Mouse (Mus musculus): ENCODE data around the gene Mob1b. TPM values are rescaled to one million over a fixed set of nuclear protein-coding genes. Genes with fewer than 3 reads are reported as not detected.

Gene Mob1b
- polyA plus RNA-seq (2015; fragmentation: Nextera tagmentation; extraction: Ambion mirVana), result 13.6 and 16.0 TPM in 2 replicates

DNA sequence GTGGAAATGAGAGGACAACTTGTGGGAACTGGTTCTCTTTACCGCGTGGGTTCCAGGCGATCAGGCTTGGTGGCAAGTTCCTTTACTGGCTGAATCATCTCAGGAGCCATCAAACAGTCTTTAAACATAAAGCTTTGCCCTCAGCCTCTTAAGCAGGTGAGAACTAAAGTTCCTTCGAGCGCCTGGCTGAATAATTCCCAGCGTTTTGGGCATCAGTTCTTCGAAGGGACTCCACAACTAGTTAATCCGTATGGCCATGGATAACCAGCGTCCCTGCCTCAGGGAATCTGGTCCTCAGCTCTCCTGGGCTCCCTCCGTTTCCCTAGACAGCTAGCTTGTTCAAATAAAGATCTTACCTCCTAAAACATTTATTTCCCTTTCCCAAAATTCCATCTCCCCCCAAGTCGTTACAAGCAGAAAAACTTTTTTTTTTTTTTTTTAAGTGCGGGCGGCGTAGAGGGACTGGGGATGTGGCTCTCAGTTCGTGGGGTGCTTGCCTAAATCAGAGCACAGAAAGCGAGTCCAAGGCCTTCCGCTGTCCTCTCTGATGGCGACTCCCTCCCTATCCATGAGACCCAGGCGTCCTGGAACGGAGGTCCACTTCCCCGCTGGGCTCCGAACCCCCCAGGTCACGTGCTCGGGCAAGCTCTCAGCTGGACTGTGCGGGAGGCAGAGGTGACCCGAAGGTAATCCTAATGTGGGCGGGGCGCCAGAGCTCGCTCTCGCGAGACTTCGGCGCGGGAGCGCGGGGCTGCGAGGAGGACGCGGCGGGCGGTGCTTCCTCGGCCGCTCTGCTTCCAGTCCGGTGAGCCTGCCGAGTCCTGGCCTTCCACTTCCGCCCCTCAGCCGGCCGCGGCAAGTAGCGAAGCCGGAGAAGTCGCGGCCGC lies at the start of gene Mob1b:
Gene Mob1b (plus strand): TSS at position 740 of the 887 bp plus-strand sequence.
- H3K4me3 ChIP-seq (replicated peaks; ENCODE audit: low read length), result peak within 1 kb of the TSS; percentile 96
- H3K36me3 ChIP-seq (ENCODE audit: control insufficient read depth, insufficient read depth), result no peaks in the 10 kb centered on the region
- peaks cover 26% of the 10 kb centered on the region for H3K4me1 ChIP-seq (replicated peaks; ENCODE audit: control insufficient read depth, insufficient read depth, low read length)
- under 1% methylated on average over 54 of the region's 54 CpGs for WGBS
- ATAC-seq, result peak; percentile 94
- peak within 1 kb of the TSS; percentile 81 for H3K27ac ChIP-seq (ENCODE audit: low read length)
- H3K4me2 ChIP-seq (ENCODE audit: low read length), result peak within 1 kb of the TSS; percentile 86
- no peaks in the 10 kb centered on the region for H3K27me3 ChIP-seq (replicated peaks; ENCODE audit: control insufficient read depth, insufficient read depth, low read length)
- no peaks in the 10 kb centered on the region for H3K9me3 ChIP-seq (ENCODE audit: control insufficient read depth, low read length)
- H3K9ac ChIP-seq (replicated peaks; ENCODE audit: low read depth, low read length), result peak within 1 kb of the TSS; percentile 98

- H3K9ac ChIP-seq (replicated peaks; ENCODE audit: low read depth, low read length), result peak overlapping the region; percentile 95
- WGBS, result under 1% methylated on average over 46 of the region's 47 CpGs
- H3K4me2 ChIP-seq (ENCODE audit: low read length), result peak overlapping the region; percentile 81
- no peaks in the 10 kb centered on the region for H3K9me3 ChIP-seq (ENCODE audit: control insufficient read depth, low read length)
- ATAC-seq, result peak; percentile 45
- peak overlapping the region; percentile 95 for H3K27ac ChIP-seq (ENCODE audit: low read length)
- H3K27me3 ChIP-seq (replicated peaks; ENCODE audit: control insufficient read depth, insufficient read depth, low read length), result no peaks in the 10 kb centered on the region
- H3K4me1 ChIP-seq (replicated peaks; ENCODE audit: control insufficient read depth, insufficient read depth, low read length), result peaks cover 16% of the 10 kb centered on the region
- H3K36me3 ChIP-seq (ENCODE audit: control insufficient read depth, insufficient read depth), result peaks cover 5% of the 10 kb centered on the region; the same call in 1 of the 2 replicates
- peak overlapping the region; percentile 99 for H3K4me3 ChIP-seq (replicated peaks; ENCODE audit: low read length)
These were observed 45.8 kb upstream of the Mob1b start for GRCm38 (mm10) chr5:88674703-88675442.

GRCm38 (mm10) chr5:88675443-88676387 lies 44.9 kb upstream of the Mob1b start, which contains the start of gene Grsf1:
Grsf1 (minus strand) TSS chr5:88676171.
- Histone ChIP-seq H3K4me2 (ENCODE audit: low read length) (peak within 1 kb of the TSS; percentile 81), H3K4me3 (replicated peaks; ENCODE audit: low read length) (peak within 1 kb of the TSS; percentile 99), H3K4me1 (replicated peaks; ENCODE audit: control insufficient read depth, insufficient read depth, low read length) (peaks cover 16% of the 10 kb centered on the region), H3K27ac (ENCODE audit: low read length) (peak within 1 kb of the TSS; percentile 95), H3K9me3 (ENCODE audit: control insufficient read depth, low read length) (no peaks in the 10 kb centered on the region), H3K27me3 (replicated peaks; ENCODE audit: control insufficient read depth, insufficient read depth, low read length) (no peaks in the 10 kb centered on the region), H3K36me3 (ENCODE audit: control insufficient read depth, insufficient read depth) (no peaks in the 10 kb centered on the region), H3K9ac (replicated peaks; ENCODE audit: low read depth, low read length) (peak within 1 kb of the TSS; percentile 95)
- under 1% methylated on average over 108 of the region's 127 CpGs for WGBS
- peak; percentile 89 for ATAC-seq

- Histone ChIP-seq H3K9ac (replicated peaks; ENCODE audit: low read depth, low read length) (no peak overlapping the region), H3K9me3 (ENCODE audit: control insufficient read depth, low read length) (no peaks in the 10 kb centered on the region), H3K4me2 (ENCODE audit: low read length) (no peak overlapping the region), H3K4me3 (replicated peaks; ENCODE audit: low read length) (no peak overlapping the region), H3K36me3 (ENCODE audit: control insufficient read depth, insufficient read depth) (no peaks in the 10 kb centered on the region), H3K27ac (ENCODE audit: low read length) (no peak overlapping the region), H3K4me1 (replicated peaks; ENCODE audit: control insufficient read depth, insufficient read depth, low read length) (peaks cover 8% of the 10 kb centered on the region), H3K27me3 (replicated peaks; ENCODE audit: control insufficient read depth, insufficient read depth, low read length) (no peaks in the 10 kb centered on the region)
- ATAC-seq, result no peak
- WGBS, result 56% methylated on average over 7 of the region's 7 CpGs
These were observed 41.7 kb upstream of the Mob1b start for GRCm38 (mm10) chr5:88678929-88679328.

- H3K27ac ChIP-seq (ENCODE audit: low read length), result no peak overlapping the region
- no peaks in the 10 kb centered on the region for H3K9me3 ChIP-seq (ENCODE audit: control insufficient read depth, low read length)
- peaks cover 5% of the 10 kb centered on the region for H3K4me1 ChIP-seq (replicated peaks; ENCODE audit: control insufficient read depth, insufficient read depth, low read length)
- ATAC-seq, result no peak
- no peaks in the 10 kb centered on the region for H3K27me3 ChIP-seq (replicated peaks; ENCODE audit: control insufficient read depth, insufficient read depth, low read length)
- H3K9ac ChIP-seq (replicated peaks; ENCODE audit: low read depth, low read length), result no peak overlapping the region
- no peaks in the 10 kb centered on the region for H3K36me3 ChIP-seq (ENCODE audit: control insufficient read depth, insufficient read depth)
- H3K4me2 ChIP-seq (ENCODE audit: low read length), result no peak overlapping the region
- H3K4me3 ChIP-seq (replicated peaks; ENCODE audit: low read length), result no peak overlapping the region
- WGBS, result 10% methylated on average over 6 of the region's 6 CpGs
These were observed 41.3 kb upstream of the Mob1b start for GRCm38 (mm10) chr5:88679341-88679740.

- Histone ChIP-seq H3K27me3 (replicated peaks; ENCODE audit: control insufficient read depth, insufficient read depth, low read length) (no peaks in the 10 kb centered on the region), H3K36me3 (ENCODE audit: control insufficient read depth, insufficient read depth) (no peaks in the 10 kb centered on the region), H3K4me1 (replicated peaks; ENCODE audit: control insufficient read depth, insufficient read depth, low read length) (no peaks in the 10 kb centered on the region), H3K9me3 (ENCODE audit: control insufficient read depth, low read length) (no peaks in the 10 kb centered on the region), H3K27ac (ENCODE audit: low read length) (no peak overlapping the region), H3K4me2 (ENCODE audit: low read length) (no peak overlapping the region), H3K9ac (replicated peaks; ENCODE audit: low read depth, low read length) (no peak overlapping the region), H3K4me3 (replicated peaks; ENCODE audit: low read length) (no peak overlapping the region)
- 90% methylated on average over 6 of the region's 6 CpGs for WGBS
- no peak for ATAC-seq
These were observed 40.1 kb upstream of the Mob1b start for GRCm38 (mm10) chr5:88680567-88680966.

DNA sequence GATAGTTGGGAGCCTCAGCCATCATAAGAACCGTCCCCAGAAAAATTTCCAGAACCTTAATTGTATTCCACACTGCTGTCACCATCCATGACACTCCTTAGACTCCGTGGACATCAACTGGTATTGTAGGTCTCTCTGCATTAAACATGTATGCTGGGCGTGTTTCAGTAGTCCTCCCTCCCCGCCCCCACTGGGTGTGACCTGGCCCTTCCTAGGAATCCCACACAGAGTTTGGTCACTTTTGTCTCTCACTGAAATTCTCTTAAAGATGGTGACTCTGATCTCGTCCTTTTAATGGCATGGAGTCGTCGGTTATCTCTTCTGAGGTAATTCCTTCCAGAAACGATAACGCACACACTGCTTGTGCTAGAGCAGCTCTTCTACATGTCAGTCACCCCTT lies 36.9 kb upstream of the Mob1b start:
- Histone ChIP-seq H3K27me3 (replicated peaks; ENCODE audit: control insufficient read depth, insufficient read depth, low read length) (no peaks in the 10 kb centered on the region), H3K36me3 (ENCODE audit: control insufficient read depth, insufficient read depth) (no peaks in the 10 kb centered on the region), H3K9me3 (ENCODE audit: control insufficient read depth, low read length) (no peaks in the 10 kb centered on the region), H3K4me1 (replicated peaks; ENCODE audit: control insufficient read depth, insufficient read depth, low read length) (no peaks in the 10 kb centered on the region), H3K9ac (replicated peaks; ENCODE audit: low read depth, low read length) (no peak overlapping the region), H3K27ac (ENCODE audit: low read length) (no peak overlapping the region), H3K4me2 (ENCODE audit: low read length) (no peak overlapping the region), H3K4me3 (replicated peaks; ENCODE audit: low read length) (no peak overlapping the region)
- 89% methylated on average over 9 of the region's 9 CpGs for WGBS
- no peak for ATAC-seq

DNA sequence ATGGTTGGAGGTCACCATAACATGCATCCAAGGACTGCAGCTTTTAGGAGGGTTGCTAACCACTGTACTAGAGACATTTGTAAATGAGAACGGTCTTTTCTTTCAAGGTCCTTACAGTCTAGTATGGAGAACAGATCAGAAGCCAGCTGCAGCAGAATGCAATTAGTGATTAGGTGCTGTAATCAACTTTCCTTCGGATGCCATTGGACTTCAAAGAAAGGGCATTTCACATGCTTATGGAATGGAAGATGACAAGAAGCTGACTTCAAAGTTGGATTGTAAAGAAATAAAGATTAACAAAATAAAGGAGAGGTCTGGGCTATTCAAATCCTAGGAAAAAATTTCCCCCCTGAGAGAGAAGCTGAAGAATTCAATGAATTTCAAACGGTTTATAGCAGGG lies 36.4 kb upstream of the Mob1b start:
- WGBS, result 37% methylated on average over 3 of the region's 3 CpGs
- Histone ChIP-seq H3K4me2 (ENCODE audit: low read length) (no peak overlapping the region), H3K27ac (ENCODE audit: low read length) (no peak overlapping the region), H3K36me3 (ENCODE audit: control insufficient read depth, insufficient read depth) (no peaks in the 10 kb centered on the region), H3K9ac (replicated peaks; ENCODE audit: low read depth, low read length) (no peak overlapping the region), H3K9me3 (ENCODE audit: control insufficient read depth, low read length) (no peaks in the 10 kb centered on the region), H3K4me3 (replicated peaks; ENCODE audit: low read length) (no peak overlapping the region), H3K4me1 (replicated peaks; ENCODE audit: control insufficient read depth, insufficient read depth, low read length) (no peaks in the 10 kb centered on the region), H3K27me3 (replicated peaks; ENCODE audit: control insufficient read depth, insufficient read depth, low read length) (no peaks in the 10 kb centered on the region)
- ATAC-seq, result no peak
